Mouse (Mus musculus): Measurements from ENCODE around the gene Wap. TPM values are rescaled to one million over a fixed set of nuclear protein-coding genes. Genes with fewer than 3 reads are reported as not detected.

The Wap gene
- total and polyA plus RNA-seq, 3 experiments = not detected

- H3K9ac ChIP-seq (ENCODE audit: low read depth, low read length) = no peak overlapping the region
- intact Hi-C loops (cut with DNase I) = no loop called here
- peak; percentile 51 to 69 for DNase-seq
- H3K27ac ChIP-seq = peak overlapping the region; percentile 81
- H3K27me3 ChIP-seq (ENCODE audit: control insufficient read depth, insufficient read depth, low read length) = no peaks in the 10 kb centered on the region
- TF ChIP-seq EP300 (IDR thresholded peaks at IDR 0.05; ENCODE audit: insufficient read depth, low read depth, low read length) = peak; percentile 71; the same call in 1 of the 2 replicates
- peak; percentile 64; the same call in 1 of the 2 replicates for TF ChIP-seq POLR2A (IDR thresholded peaks at IDR 0.05; ENCODE audit: insufficient read depth, low read depth, low read length)
- TF ChIP-seq CTCF (IDR thresholded peaks at IDR 0.05) = no peak
- 30% methylated on average over 7 of the region's 7 CpGs for WGBS
- no peaks in the 10 kb centered on the region for H3K36me3 ChIP-seq (ENCODE audit: control insufficient read depth, insufficient read depth, low read length)
- H3K4me1 ChIP-seq (ENCODE audit: control insufficient read depth, insufficient read depth, low read length) = peaks cover 7% of the 10 kb centered on the region
- H3K79me2 ChIP-seq (replicated peaks; ENCODE audit: control insufficient read depth, insufficient read depth, low read length) = no peaks in the 10 kb centered on the region
- H3K4me3 ChIP-seq = no peak overlapping the region
Measured at GRCm38 (mm10) chr11:6675402-6675801, 37.0 kb upstream of the Wap start.

DNA sequence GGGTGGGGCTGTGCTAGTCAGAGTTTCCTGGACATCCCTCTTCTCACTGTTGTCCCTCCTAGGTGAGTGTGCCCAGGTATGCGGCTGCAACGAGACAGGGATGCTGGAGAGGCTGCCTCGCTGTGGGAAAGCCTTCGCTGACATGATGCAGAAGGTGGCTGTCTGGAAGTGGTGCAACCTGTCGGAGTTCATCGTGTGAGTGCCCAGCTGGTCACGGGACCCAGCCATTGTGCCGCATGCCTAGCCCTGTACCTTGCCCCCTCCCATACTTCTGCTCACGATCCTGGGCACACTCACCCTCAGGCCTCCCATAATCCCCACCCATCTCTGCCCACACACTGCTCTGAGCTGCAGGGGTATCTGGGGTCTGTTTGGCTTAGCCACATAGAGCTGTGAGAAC lies 36.3 kb upstream of the Wap start:
- H3K9ac ChIP-seq (ENCODE audit: low read depth, low read length) = no peak overlapping the region
- no peak for TF ChIP-seq POLR2A (IDR thresholded peaks at IDR 0.05; ENCODE audit: insufficient read depth, low read depth, low read length)
- TF ChIP-seq CTCF (IDR thresholded peaks at IDR 0.05) = no peak
- no peak for TF ChIP-seq EP300 (IDR thresholded peaks at IDR 0.05; ENCODE audit: insufficient read depth, low read depth, low read length)
- H3K27me3 ChIP-seq (ENCODE audit: control insufficient read depth, insufficient read depth, low read length) = no peaks in the 10 kb centered on the region
- 92% methylated on average over 9 of the region's 9 CpGs for WGBS
- peak overlapping the region; percentile 81 for H3K27ac ChIP-seq
- no peaks in the 10 kb centered on the region for H3K79me2 ChIP-seq (replicated peaks; ENCODE audit: control insufficient read depth, insufficient read depth, low read length)
- no peaks in the 10 kb centered on the region for H3K36me3 ChIP-seq (ENCODE audit: control insufficient read depth, insufficient read depth, low read length)
- no peak overlapping the region for H3K4me3 ChIP-seq
- intact Hi-C loops (cut with DNase I) = no loop called here
- peaks cover 5% of the 10 kb centered on the region for H3K4me1 ChIP-seq (ENCODE audit: control insufficient read depth, insufficient read depth, low read length)
- no peak for DNase-seq

- Histone ChIP-seq H3K4me3 (no peak overlapping the region), H3K27me3 (ENCODE audit: control insufficient read depth, insufficient read depth, low read length) (no peaks in the 10 kb centered on the region), H3K79me2 (replicated peaks; ENCODE audit: control insufficient read depth, insufficient read depth, low read length) (no peaks in the 10 kb centered on the region), H3K9ac (ENCODE audit: low read depth, low read length) (no peak overlapping the region), H3K36me3 (ENCODE audit: control insufficient read depth, insufficient read depth, low read length) (no peaks in the 10 kb centered on the region), H3K27ac (no peak overlapping the region), H3K4me1 (ENCODE audit: control insufficient read depth, insufficient read depth, low read length) (peaks cover 6% of the 10 kb centered on the region)
- TF ChIP-seq POLR2A (IDR thresholded peaks at IDR 0.05; ENCODE audit: insufficient read depth, low read depth, low read length) = no peak
- no peak for TF ChIP-seq EP300 (IDR thresholded peaks at IDR 0.05; ENCODE audit: insufficient read depth, low read depth, low read length)
- no peak for TF ChIP-seq CTCF (IDR thresholded peaks at IDR 0.05)
- WGBS = 79% methylated on average over 4 of the region's 4 CpGs
- no peak for DNase-seq
- intact Hi-C loops (cut with DNase I) = no loop called here
Measured at GRCm38 (mm10) chr11:6670826-6671225, 32.4 kb upstream of the Wap start.

DNA sequence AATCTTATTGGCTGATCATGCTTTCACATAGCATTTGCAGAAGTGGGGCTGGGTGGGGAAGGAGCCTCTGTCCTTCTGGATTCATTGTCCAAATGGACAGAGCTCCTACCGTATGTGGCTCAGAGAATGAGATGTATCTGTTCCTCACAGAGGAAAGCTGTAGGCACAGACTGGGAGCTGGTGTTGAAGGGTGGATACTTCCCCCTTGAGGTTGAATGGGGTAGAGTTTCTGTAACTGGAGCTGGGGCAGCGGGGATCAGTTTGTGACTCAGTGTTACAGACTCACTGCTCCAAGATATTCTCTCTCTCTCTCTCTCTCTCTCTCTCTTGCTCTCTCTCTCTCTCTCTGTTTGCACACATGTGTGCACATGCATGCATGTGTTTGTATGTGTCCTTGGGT lies 31.6 kb upstream of the Wap start:
- TF ChIP-seq POLR2A (IDR thresholded peaks at IDR 0.05; ENCODE audit: insufficient read depth, low read depth, low read length) (no peak), EP300 (IDR thresholded peaks at IDR 0.05; ENCODE audit: insufficient read depth, low read depth, low read length) (no peak), CTCF (IDR thresholded peaks at IDR 0.05) (no peak)
- Histone ChIP-seq H3K79me2 (replicated peaks; ENCODE audit: control insufficient read depth, insufficient read depth, low read length) (no peaks in the 10 kb centered on the region), H3K9ac (ENCODE audit: low read depth, low read length) (no peak overlapping the region), H3K27me3 (ENCODE audit: control insufficient read depth, insufficient read depth, low read length) (no peaks in the 10 kb centered on the region), H3K4me1 (ENCODE audit: control insufficient read depth, insufficient read depth, low read length) (peaks cover 6% of the 10 kb centered on the region), H3K36me3 (ENCODE audit: control insufficient read depth, insufficient read depth, low read length) (no peaks in the 10 kb centered on the region), H3K27ac (no peak overlapping the region), H3K4me3 (no peak overlapping the region)
- no peak for DNase-seq
- 57% methylated on average over 2 of the region's 2 CpGs for WGBS
- intact Hi-C loops (cut with DNase I) = no loop called here

- no peak overlapping the region for H3K9ac ChIP-seq (ENCODE audit: low read depth, low read length)
- H3K79me2 ChIP-seq (replicated peaks; ENCODE audit: control insufficient read depth, insufficient read depth, low read length) = no peaks in the 10 kb centered on the region
- no peaks in the 10 kb centered on the region for H3K36me3 ChIP-seq (ENCODE audit: control insufficient read depth, insufficient read depth, low read length)
- H3K27me3 ChIP-seq (ENCODE audit: control insufficient read depth, insufficient read depth, low read length) = no peaks in the 10 kb centered on the region
- peaks cover 2% of the 10 kb centered on the region for H3K4me1 ChIP-seq (ENCODE audit: control insufficient read depth, insufficient read depth, low read length)
- no peak overlapping the region for H3K4me3 ChIP-seq
- 32% methylated on average over 9 of the region's 9 CpGs for WGBS
- TF ChIP-seq CTCF (IDR thresholded peaks at IDR 0.05) = no peak
- no peak for DNase-seq
- intact Hi-C loops (cut with DNase I) = no loop called here
- peak overlapping the region; percentile 33 for H3K27ac ChIP-seq
Measured at GRCm38 (mm10) chr11:6669041-6669440, 30.6 kb upstream of the Wap start.

- Histone ChIP-seq H3K4me1 (ENCODE audit: control insufficient read depth, insufficient read depth, low read length) (peaks cover 2% of the 10 kb centered on the region), H3K36me3 (ENCODE audit: control insufficient read depth, insufficient read depth, low read length) (no peaks in the 10 kb centered on the region), H3K27ac (no peak overlapping the region), H3K27me3 (ENCODE audit: control insufficient read depth, insufficient read depth, low read length) (no peaks in the 10 kb centered on the region), H3K9ac (ENCODE audit: low read depth, low read length) (no peak overlapping the region), H3K4me3 (no peak overlapping the region), H3K79me2 (replicated peaks; ENCODE audit: control insufficient read depth, insufficient read depth, low read length) (no peaks in the 10 kb centered on the region)
- intact Hi-C loops (cut with DNase I) = no loop called here
- TF ChIP-seq POLR2A (IDR thresholded peaks at IDR 0.05; ENCODE audit: insufficient read depth, low read depth, low read length) (no peak), EP300 (IDR thresholded peaks at IDR 0.05; ENCODE audit: insufficient read depth, low read depth, low read length) (no peak)
- DNase-seq = no peak
- WGBS = 44% methylated on average over 2 of the region's 2 CpGs
Measured at GRCm38 (mm10) chr11:6666634-6667033, 28.2 kb upstream of the Wap start.

Measured in heart, adult 2 months (tissue).